Mouse (Mus musculus) CH12.LX (cell line): ENCODE measurements around the gene Smim6. TPM values are rescaled to one million over a fixed set of nuclear protein-coding genes. Genes with fewer than 3 reads are reported as not detected.
A peak's percentile ranks its signal among the peaks of the same experiment; 100 is the strongest.

Experiments used
- DNase-seq: peaks from one replicate; pipeline ENCODE4 v3.0.0-alpha.2; 2013; ENCODE audit errors: extremely low read depth
- H3K27ac ChIP-seq: 2 replicates; pipeline ENCODE4 v1.5.1; 2012; ENCODE audit warnings: low read depth, mild to moderate bottlenecking, control low read depth, moderate library complexity; ENCODE audit not compliant: insufficient read depth
- H3K27me3 ChIP-seq: replicated peaks from 2 replicates; pipeline ENCODE3; 2012; ENCODE audit warnings: inconsistent platforms
- H3K36me3 ChIP-seq, 2 experiments: replicated peaks in 1 of 2; 2 replicates each; pipeline versions ENCODE3 to v1.6.1; 2012; ENCODE audit warnings: inconsistent platforms in 1 of 2, low read length in 1 of 2, mild to moderate bottlenecking in 1 of 2, mixed read lengths in 1 of 2, moderate library complexity in 1 of 2; ENCODE audit not compliant: control insufficient read depth in 1 of 2, insufficient read depth in 1 of 2
- H3K4me1 ChIP-seq, 2 experiments: 2 replicates each; pipeline ENCODE4 v1.6.1; 2012; ENCODE audit warnings: inconsistent platforms in 1 of 2, moderate library complexity in 1 of 2; ENCODE audit not compliant: insufficient read depth in 2 of 2, control insufficient read depth in 1 of 2
- H3K4me2 ChIP-seq: 2 replicates; pipeline ENCODE4 v1.6.1; 2012; ENCODE audit warnings: low read depth, mild to moderate bottlenecking, control low read depth; ENCODE audit not compliant: poor library complexity, insufficient read depth, severe bottlenecking
- H3K4me3 ChIP-seq, 3 experiments: fragments of 150-350 bp in 1 of 3; sonication (generic) in 1 of 3; replicated peaks in 1 of 3; 2 replicates each; pipeline versions ENCODE3 to v1.5.1; 2011 to 2012; ENCODE audit warnings: low read depth in 2 of 3, low read length in 2 of 3, mild to moderate bottlenecking in 2 of 3, moderate library complexity in 2 of 3, control low read depth in 1 of 3, improper control_type of control experiment in 1 of 3, inconsistent platforms in 1 of 3, mixed read lengths in 1 of 3; ENCODE audit not compliant: poor library complexity in 1 of 3
- H3K79me2 ChIP-seq: replicated peaks from 2 replicates; pipeline ENCODE4 v1.6.1; 2012; ENCODE audit warnings: mild to moderate bottlenecking, moderate library complexity; ENCODE audit not compliant: control insufficient read depth, poor library complexity, insufficient read depth, severe bottlenecking; ENCODE audit errors: extremely low read depth
- H3K9ac ChIP-seq: 2 replicates; pipeline ENCODE4 v1.6.1; 2012; ENCODE audit warnings: low read depth, mild to moderate bottlenecking, control low read depth, moderate library complexity; ENCODE audit not compliant: insufficient read depth
- H3K9me3 ChIP-seq: replicated peaks from 2 replicates; pipeline ENCODE3; 2012; ENCODE audit warnings: low read length, inconsistent platforms, mixed read lengths
- BHLHE40 ChIP-seq: IDR thresholded peaks from 2 replicates; pipeline ENCODE4 v1.6.1; 2011; ENCODE audit warnings: mild to moderate bottlenecking, low read depth, low read length, improper control_type of control experiment
- CHD1 ChIP-seq: IDR thresholded peaks from 2 replicates; pipeline ENCODE4 v1.6.1; 2012; ENCODE audit warnings: low read depth, low read length, improper control_type of control experiment, inconsistent platforms
- CTCF ChIP-seq, 2 experiments: IDR thresholded peaks in 1 of 2; conservative IDR thresholded peaks in 1 of 2; 2 replicates each; pipeline ENCODE4 v1.5.1; 2011 to 2012; ENCODE audit warnings: low read depth in 2 of 2, low read length in 2 of 2, improper control_type of control experiment in 1 of 2, inconsistent platforms in 1 of 2, mild to moderate bottlenecking in 1 of 2, moderate library complexity in 1 of 2
- E2F4 ChIP-seq: IDR thresholded peaks from 2 replicates; pipeline ENCODE4 v1.6.1; 2011; ENCODE audit warnings: low read depth, low read length, improper control_type of control experiment; ENCODE audit not compliant: insufficient replicate concordance
- EP300 ChIP-seq: IDR thresholded peaks from 2 replicates; pipeline ENCODE4 v1.6.1; 2011; ENCODE audit warnings: low read length, improper control_type of control experiment
- ETS1 ChIP-seq: conservative IDR thresholded peaks from 2 replicates; pipeline ENCODE4 v1.6.1; 2012; ENCODE audit warnings: low read depth, mild to moderate bottlenecking, inconsistent platforms, low read length, improper control_type of control experiment, moderate library complexity
- GABPA ChIP-seq: IDR thresholded peaks from 2 replicates; pipeline ENCODE4 v1.6.1; 2012; ENCODE audit warnings: low read depth, low read length, improper control_type of control experiment, inconsistent platforms; ENCODE audit not compliant: insufficient replicate concordance
- HCFC1 ChIP-seq: IDR thresholded peaks from 2 replicates; pipeline ENCODE4 v1.6.1; 2012; ENCODE audit warnings: low read depth, mild to moderate bottlenecking, inconsistent platforms, low read length, improper control_type of control experiment
- JUN ChIP-seq: IDR thresholded peaks from 2 replicates; pipeline ENCODE4 v1.6.1; 2011; ENCODE audit warnings: low read depth, mild to moderate bottlenecking, low read length, improper control_type of control experiment, moderate library complexity; ENCODE audit not compliant: insufficient read depth
- JUND ChIP-seq: conservative IDR thresholded peaks from 2 replicates; pipeline ENCODE4 v1.6.1; 2011; ENCODE audit warnings: low read depth, low read length, improper control_type of control experiment
- KAT2A ChIP-seq: IDR thresholded peaks from 2 replicates; pipeline ENCODE4 v1.6.1; 2012; ENCODE audit warnings: low read length, improper control_type of control experiment, inconsistent platforms; ENCODE audit not compliant: insufficient replicate concordance
- MAX ChIP-seq: IDR thresholded peaks from 2 replicates; pipeline ENCODE4 v1.6.1; 2011; ENCODE audit warnings: low read length, improper control_type of control experiment
- MAZ ChIP-seq: IDR thresholded peaks from 2 replicates; pipeline ENCODE4 v1.6.1; 2012; ENCODE audit warnings: low read depth, mild to moderate bottlenecking, inconsistent platforms, low read length, improper control_type of control experiment, moderate library complexity
- MXI1 ChIP-seq: IDR thresholded peaks from 2 replicates; pipeline ENCODE4 v1.6.1; 2011; ENCODE audit warnings: mild to moderate bottlenecking, low read depth, low read length, improper control_type of control experiment
- MYC ChIP-seq: IDR thresholded peaks from 2 replicates; pipeline ENCODE4 v1.6.1; 2011; ENCODE audit warnings: low read depth, mild to moderate bottlenecking, improper control_type of control experiment, low read length
- NELFE ChIP-seq: IDR thresholded peaks from 2 replicates; pipeline ENCODE4 v1.6.1; 2011; ENCODE audit warnings: low read depth, low read length, improper control_type of control experiment
- NRF1 ChIP-seq: IDR thresholded peaks from 2 replicates; pipeline ENCODE4 v1.6.1; 2014; ENCODE audit warnings: low read depth, mild to moderate bottlenecking, inconsistent platforms, low read length, improper control_type of control experiment, moderate library complexity
- POLR2A ChIP-seq: IDR thresholded peaks from 2 replicates; pipeline ENCODE4 v1.6.1; 2011; ENCODE audit warnings: low read depth, mild to moderate bottlenecking, improper control_type of control experiment, low read length
- POLR2AphosphoS2 ChIP-seq: IDR thresholded peaks from 2 replicates; pipeline ENCODE4 v1.6.1; 2011; ENCODE audit warnings: low read depth, low read length, improper control_type of control experiment
- SIN3A ChIP-seq: IDR thresholded peaks from 2 replicates; pipeline ENCODE4 v1.6.1; 2012; ENCODE audit warnings: low read length, improper control_type of control experiment, inconsistent platforms
- SMC3 ChIP-seq: IDR thresholded peaks from 2 replicates; pipeline ENCODE4 v1.6.1; 2011; ENCODE audit warnings: low read depth, low read length, improper control_type of control experiment
- TBP ChIP-seq: conservative IDR thresholded peaks from 2 replicates; pipeline ENCODE4 v1.6.1; 2011; ENCODE audit warnings: low read depth, low read length, improper control_type of control experiment
- TCF12 ChIP-seq: IDR thresholded peaks from 2 replicates; pipeline ENCODE4 v1.6.1; 2014; ENCODE audit warnings: low read depth, mild to moderate bottlenecking, inconsistent platforms, low read length, improper control_type of control experiment
- UBTF ChIP-seq: IDR thresholded peaks from 2 replicates; pipeline ENCODE4 v1.6.1; 2012; ENCODE audit warnings: low read depth, mild to moderate bottlenecking, inconsistent platforms, low read length, improper control_type of control experiment, moderate library complexity
- USF1 ChIP-seq: IDR thresholded peaks from 2 replicates; pipeline ENCODE4 v1.6.1; 2014; ENCODE audit warnings: low read depth, mild to moderate bottlenecking, inconsistent platforms, low read length, improper control_type of control experiment
- USF2 ChIP-seq: conservative IDR thresholded peaks from 2 replicates; pipeline ENCODE4 v1.6.1; 2011; ENCODE audit warnings: low read depth, low read length, improper control_type of control experiment
- ZKSCAN1 ChIP-seq: IDR thresholded peaks from 2 replicates; pipeline ENCODE4 v1.6.1; 2012; ENCODE audit warnings: low read depth, inconsistent platforms, low read length, improper control_type of control experiment, borderline replicate concordance
- dilution Hi-C: fragments of 300-500 bp; cut with MboI; formaldehyde crosslinking; loops from 2 replicates; pipeline ENCODE4 v1.14.3; 2020; ENCODE audit warnings: low sequenced_read_pairs; ENCODE audit not compliant: extremely low pct_unique_long_range_greater_than_20kb, extremely low pct_ligation_motif_present
- in situ Hi-C: fragments of 300-500 bp; cut with MboI; formaldehyde crosslinking; loops from 3 replicates; pipeline ENCODE4 v1.14.3; 2019; ENCODE audit warnings: low sequenced_read_pairs, low pct_ligation_motif_present, low pct_unique_long_range_greater_than_20kb, mixed read lengths
- polyA plus RNA-seq: library from polyadenylated mRNA; unstranded; fragments of >175 nt; gene quantifications from 2 replicates; pipeline ENCODE4 v1.2.1, GENCODE M21; 2012; ENCODE audit warnings: low read depth; ENCODE audit not compliant: insufficient read length
- total RNA-seq, 2 experiments: library from RNA; depleted of rRNA; stranded (reverse); fragments of 300-350 nt in 1 of 2; fragments of >200 nt in 1 of 2; gene quantifications; 2 replicates each; pipeline ENCODE4 v1.2.3; 2012 to 2014

The Smim6 gene
- total and polyA plus RNA-seq, 3 experiments = 0.21 to 0.56 TPM; not detected in 1

- TF ChIP-seq ETS1 (0 out of 2 replicates have a peak, but pooled peaks have one; percentile 25), TCF12 (no peak; the same call in 1 of the 2 replicates), MXI1 (peak; percentile 6; the same call in 1 of the 2 replicates), SIN3A (0 out of 2 replicates have a peak, but pooled peaks have one; percentile 8), TBP (no peak), CTCF (conservative IDR thresholded peaks at IDR 0.05 in 1 of 2, IDR thresholded peaks at IDR 0.05 in 1 of 2; ENCODE audit: low read depth in 2 of 2, low read length in 2 of 2) (no peak), MAX (peak; percentile 11; the same call in 1 of the 2 replicates)
- peaks cover 10 to 69% of the 10 kb centered on the region in 2 experiments for H3K36me3 ChIP-seq
- H3K9ac ChIP-seq = no peak overlapping the region
- dilution Hi-C loops = no loop called here
- no peaks in the 10 kb centered on the region for H3K27me3 ChIP-seq
- no peaks in the 10 kb centered on the region for H3K9me3 ChIP-seq
- no peaks in the 10 kb centered on the region for H3K79me2 ChIP-seq
- H3K4me2 ChIP-seq = peak overlapping the region; percentile 14
- in situ Hi-C loops = no loop called here
- peak overlapping the region in 2 of 3 experiments; percentile 16 to 22 for H3K4me3 ChIP-seq
- H3K27ac ChIP-seq = peak overlapping the region; percentile 47
- peak; percentile 81 for DNase-seq
- H3K4me1 ChIP-seq = peaks cover 31 to 78% of the 10 kb centered on the region in 2 experiments
Measured at GRCm38 (mm10) chr11:115904231-115904955, 7.4 kb upstream of the Smim6 start.

DNA sequence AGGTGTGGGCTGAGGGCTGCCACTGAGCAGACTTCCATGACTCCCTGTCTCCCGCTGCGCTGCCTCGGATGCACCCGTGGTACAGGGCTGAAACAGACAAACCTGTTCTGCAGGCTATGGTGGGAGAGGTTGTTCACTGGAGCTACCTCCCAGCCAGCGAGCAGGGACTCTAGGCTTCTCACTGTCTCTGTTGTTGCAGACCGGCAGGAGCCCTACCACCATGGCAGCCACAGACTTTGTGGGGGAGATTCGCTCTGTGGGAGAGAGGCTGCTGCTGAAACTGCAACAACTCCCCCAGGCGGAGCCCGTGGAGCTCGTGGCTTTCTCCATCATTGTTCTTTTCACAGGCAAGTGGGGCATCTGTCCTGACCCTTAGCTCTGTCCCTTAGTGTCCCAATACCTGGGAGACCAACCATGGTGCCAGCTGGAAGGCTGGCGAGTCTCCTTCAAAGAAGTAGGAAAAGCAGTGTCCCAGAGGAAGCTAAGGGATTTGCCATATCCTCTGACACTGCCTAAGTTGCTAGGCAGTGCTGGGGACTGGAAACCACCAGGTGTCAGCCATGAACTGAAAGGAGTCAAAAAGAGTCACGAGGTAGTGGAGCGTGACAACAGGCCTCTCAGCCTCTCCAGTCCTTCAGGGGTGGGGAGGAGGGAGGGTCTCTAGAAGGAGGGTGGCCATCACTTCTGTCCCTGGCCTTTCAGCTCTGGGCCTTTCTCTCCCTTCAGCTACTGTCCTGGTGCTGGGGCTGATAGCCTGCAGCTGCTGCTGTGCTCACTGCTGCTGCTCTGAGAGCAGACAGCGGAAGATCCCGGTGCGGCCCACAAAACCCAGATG is 6.6 kb upstream of the Smim6 start:
- H3K4me1 ChIP-seq = peaks cover 25 to 70% of the 10 kb centered on the region in 2 experiments
- no peak overlapping the region for H3K9ac ChIP-seq
- peak overlapping the region; percentile 14 for H3K4me2 ChIP-seq
- H3K27me3 ChIP-seq = no peaks in the 10 kb centered on the region
- no peaks in the 10 kb centered on the region for H3K9me3 ChIP-seq
- H3K79me2 ChIP-seq = no peaks in the 10 kb centered on the region
- peak overlapping the region; percentile 47 for H3K27ac ChIP-seq
- peak; percentile 87 for DNase-seq
- dilution Hi-C loops (no loop called here), in situ Hi-C loops (no loop called here)
- peak overlapping the region in 2 of 3 experiments; percentile 16 to 22 for H3K4me3 ChIP-seq
- peaks cover 10 to 72% of the 10 kb centered on the region in 2 experiments for H3K36me3 ChIP-seq
- no peak for TF ChIP-seq NRF1
- no peak for TF ChIP-seq USF2
- TF ChIP-seq BHLHE40 = peak; percentile 73
- TF ChIP-seq GABPA = no peak
- no peak for TF ChIP-seq POLR2AphosphoS2
- TF ChIP-seq EP300 = peak; percentile 71
- TF ChIP-seq ZKSCAN1 = no peak
- peak; percentile 43; the same call in 1 of the 2 replicates for TF ChIP-seq MXI1
- no peak; the same call in 1 of the 2 replicates for TF ChIP-seq ETS1
- no peak for TF ChIP-seq HCFC1
- peak; percentile 81; the same call in 1 of the 2 replicates for TF ChIP-seq MAZ
- no peak for TF ChIP-seq NELFE
- TF ChIP-seq JUND = no peak
- TF ChIP-seq KAT2A = no peak
- TF ChIP-seq E2F4 = no peak
- 0 out of 2 replicates have a peak, but pooled peaks have one; percentile 24 for TF ChIP-seq TBP
- peak; percentile 62 for TF ChIP-seq SMC3
- TF ChIP-seq TCF12 = peak; percentile 51
- peak; percentile 76 for TF ChIP-seq MYC
- no peak for TF ChIP-seq UBTF
- TF ChIP-seq SIN3A = peak; percentile 58; the same call in 1 of the 2 replicates
- TF ChIP-seq JUN = 0 out of 2 replicates have a peak, but pooled peaks have one; percentile 13
- no peak for TF ChIP-seq CHD1
- peak; percentile 69; the same call in 1 of the 2 replicates for TF ChIP-seq MAX
- peak; percentile 23; the same call in 1 of the 2 replicates for TF ChIP-seq USF1
- TF ChIP-seq POLR2A = no peak
